In the genomic region with DNA sequence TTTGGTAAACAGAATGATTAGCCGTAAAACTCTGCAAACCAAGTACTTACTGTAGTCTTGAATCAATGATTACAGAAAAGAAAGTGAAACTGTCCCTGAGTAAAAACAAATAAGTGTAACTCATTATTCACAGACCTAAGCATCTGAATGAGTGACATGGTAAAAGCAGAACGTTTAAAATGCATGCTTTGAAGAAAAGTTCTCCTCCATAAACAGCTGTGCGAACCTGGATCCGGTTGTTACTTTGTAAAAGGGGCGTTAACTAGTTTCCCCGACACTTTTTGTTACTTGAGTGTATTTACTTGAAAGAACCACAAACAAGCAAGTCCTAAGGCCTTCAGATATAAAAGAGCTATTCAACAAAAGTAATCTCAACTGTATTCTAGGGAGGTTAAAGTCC, we compare ENCODE assay signal across 7 mouse cellular contexts. TPM values are rescaled to one million over a fixed set of nuclear protein-coding genes. Genes with fewer than 3 reads are reported as not detected.
A peak's percentile ranks its signal among the peaks of the same experiment; 100 is the strongest.
DNase-seq lines count a peak whose midpoint lies in the region; ATAC-seq lines count a peak whose summit lies in the region.

No protein-coding gene starts in this region.

- H3K36me3 ChIP-seq in megakaryocyte, embryonic 14.5 days (replicated peaks; ENCODE audit: low read length): peaks cover 21% of the 10 kb centered on the region
- no peaks in the 10 kb centered on the region; the same call in 1 of the 2 replicates for H3K36me3 ChIP-seq in embryonic facial prominence, embryonic 11.5 days (replicated peaks; ENCODE audit: control insufficient read depth, insufficient read depth, low read depth, low read length)
- peaks cover 22% of the 10 kb centered on the region for H3K36me3 ChIP-seq in limb, embryonic 10.5 days
- 0 out of 2 replicates have a peak, but pooled peaks cover 5% of the 10 kb centered on the region for H3K36me3 ChIP-seq in stomach, embryonic 15.5 days

- no peak overlapping the region for H3K27ac ChIP-seq in embryonic facial prominence, embryonic 11.5 days (replicated peaks; ENCODE audit: low read depth, low read length)
- H3K27ac ChIP-seq in limb, embryonic 10.5 days: peak overlapping the region; percentile 97
- H3K27ac ChIP-seq in stomach, embryonic 15.5 days: no peak overlapping the region

- H3K9me3 ChIP-seq in megakaryocyte, embryonic 14.5 days: no peaks in the 10 kb centered on the region
- H3K9me3 ChIP-seq in embryonic facial prominence, embryonic 11.5 days (replicated peaks; ENCODE audit: control insufficient read depth, low read length): no peaks in the 10 kb centered on the region
- H3K9me3 ChIP-seq in limb, embryonic 10.5 days (replicated peaks): no peaks in the 10 kb centered on the region
- no peaks in the 10 kb centered on the region for H3K9me3 ChIP-seq in stomach, embryonic 15.5 days

- peak overlapping the region; percentile 98 for H3K4me3 ChIP-seq in megakaryocyte, embryonic 14.5 days (replicated peaks)
- H3K4me3 ChIP-seq in embryonic facial prominence, embryonic 11.5 days (ENCODE audit: low read depth, low read length): peak overlapping the region; percentile 76
- peak overlapping the region; percentile 95 for H3K4me3 ChIP-seq in limb, embryonic 10.5 days
- H3K4me3 ChIP-seq in stomach, embryonic 15.5 days (replicated peaks): peak overlapping the region; percentile 78

- peak overlapping the region; percentile 73 for H3K4me2 ChIP-seq in embryonic facial prominence, embryonic 11.5 days (ENCODE audit: low read depth, low read length)
- H3K4me2 ChIP-seq in stomach, embryonic 15.5 days: peak overlapping the region; percentile 75

- peak; percentile 24 for DNase-seq in embryonic facial prominence, embryonic 11.5 days (ENCODE audit: low spot score)
- no peak for DNase-seq in limb, embryonic 10.5 days (ENCODE audit: low spot score)
- DNase-seq in right cerebral cortex, postnatal 4 days: no peak
- no peak for DNase-seq in frontal cortex, adult 2 months (ENCODE audit: extremely low spot score in 1 of 2, low spot score in 1 of 2)

- no peak overlapping the region; the same call in 1 of the 2 replicates for H3K9ac ChIP-seq in embryonic facial prominence, embryonic 11.5 days (replicated peaks; ENCODE audit: low read length)
- H3K9ac ChIP-seq in stomach, embryonic 15.5 days: peak overlapping the region; percentile 86; the same call in 1 of the 2 replicates

- 14% methylated on average over 6 of the region's 6 CpGs for WGBS in embryonic facial prominence, embryonic 11.5 days
- WGBS in limb, embryonic 10.5 days: 14% methylated on average over 6 of the region's 6 CpGs
- WGBS in stomach, embryonic 15.5 days: 8% methylated on average over 6 of the region's 6 CpGs

- peaks cover 4% of the 10 kb centered on the region for H3K27me3 ChIP-seq in megakaryocyte, embryonic 14.5 days (replicated peaks)
- H3K27me3 ChIP-seq in embryonic facial prominence, embryonic 11.5 days (ENCODE audit: control insufficient read depth, insufficient read depth, low read length): no peaks in the 10 kb centered on the region
- peaks cover 7% of the 10 kb centered on the region; the same call in 1 of the 2 replicates for H3K27me3 ChIP-seq in limb, embryonic 10.5 days (ENCODE audit: low read depth, poor library complexity, severe bottlenecking)
- no peaks in the 10 kb centered on the region for H3K27me3 ChIP-seq in stomach, embryonic 15.5 days (replicated peaks)

- ATAC-seq in megakaryocyte, adult 5-6 weeks (ENCODE audit: poor library complexity, severe bottlenecking): no peak
- ATAC-seq in embryonic facial prominence, embryonic 11.5 days (replicated peaks; ENCODE audit: insufficient number of reproducible peaks, low FRiP score, low TSS enrichment, low read depth): no peak
- ATAC-seq in stomach, embryonic 15.5 days (ENCODE audit: insufficient read depth, low FRiP score, low read depth): no peak

- H3K4me1 ChIP-seq in megakaryocyte, embryonic 14.5 days: peaks cover 24% of the 10 kb centered on the region
- no peaks in the 10 kb centered on the region for H3K4me1 ChIP-seq in embryonic facial prominence, embryonic 11.5 days (ENCODE audit: control insufficient read depth, insufficient read depth, low read length)
- peaks cover 22% of the 10 kb centered on the region for H3K4me1 ChIP-seq in limb, embryonic 10.5 days
- peaks cover 6% of the 10 kb centered on the region; the same call in 1 of the 2 replicates for H3K4me1 ChIP-seq in stomach, embryonic 15.5 days

RNA-seq across cellular contexts. Expression of a gene that starts 1.2 kb away (rescaled TPM):
- polyA plus RNA-seq in megakaryocyte, embryonic 14.5 days (2012; ENCODE audit: insufficient read depth, low replicate concordance): 3.0 and 8.2 TPM in 2 replicates
- 14.8 and 16.0 TPM in 2 replicates for total RNA-seq in megakaryocyte, adult 5-6 weeks (2015)
- 7.7 and 8.0 TPM in 2 replicates for total RNA-seq in megakaryocyte, adult 5-6 weeks (2017)
- polyA plus RNA-seq in embryonic facial prominence, embryonic 11.5 days (2014; fragmentation: Nextera tagmentation; extraction: Ambion mirVana): 27.8 and 31.0 TPM in 2 replicates
- polyA plus RNA-seq in limb, embryonic 10.5 days (2016; fragmentation: Nextera tagmentation; extraction: Ambion mirVana): 30.5 and 34.7 TPM in 2 replicates
- polyA plus RNA-seq in stomach, embryonic 15.5 days (2015; fragmentation: Nextera tagmentation; extraction: Ambion mirVana): 17.2 and 18.4 TPM in 2 replicates
- polyA plus RNA-seq in frontal cortex, adult 2 months (2012; rRNA removed): 12.0 and 12.7 TPM in 2 replicates
